Mouse (Mus musculus) v-Abl transformed pro-B cells (cell line): Measurements from ENCODE around the gene Tmco3.

Experiments used
- in situ Hi-C, 2 experiments: fragments of 400-800 bp; cut with MboI; formaldehyde crosslinking; loops; one replicate each; pipeline ENCODE4 v1.15.1; 2025; ENCODE audit not compliant: unreplicated experiment in 2 of 2

Tmco3 gene

DNA sequence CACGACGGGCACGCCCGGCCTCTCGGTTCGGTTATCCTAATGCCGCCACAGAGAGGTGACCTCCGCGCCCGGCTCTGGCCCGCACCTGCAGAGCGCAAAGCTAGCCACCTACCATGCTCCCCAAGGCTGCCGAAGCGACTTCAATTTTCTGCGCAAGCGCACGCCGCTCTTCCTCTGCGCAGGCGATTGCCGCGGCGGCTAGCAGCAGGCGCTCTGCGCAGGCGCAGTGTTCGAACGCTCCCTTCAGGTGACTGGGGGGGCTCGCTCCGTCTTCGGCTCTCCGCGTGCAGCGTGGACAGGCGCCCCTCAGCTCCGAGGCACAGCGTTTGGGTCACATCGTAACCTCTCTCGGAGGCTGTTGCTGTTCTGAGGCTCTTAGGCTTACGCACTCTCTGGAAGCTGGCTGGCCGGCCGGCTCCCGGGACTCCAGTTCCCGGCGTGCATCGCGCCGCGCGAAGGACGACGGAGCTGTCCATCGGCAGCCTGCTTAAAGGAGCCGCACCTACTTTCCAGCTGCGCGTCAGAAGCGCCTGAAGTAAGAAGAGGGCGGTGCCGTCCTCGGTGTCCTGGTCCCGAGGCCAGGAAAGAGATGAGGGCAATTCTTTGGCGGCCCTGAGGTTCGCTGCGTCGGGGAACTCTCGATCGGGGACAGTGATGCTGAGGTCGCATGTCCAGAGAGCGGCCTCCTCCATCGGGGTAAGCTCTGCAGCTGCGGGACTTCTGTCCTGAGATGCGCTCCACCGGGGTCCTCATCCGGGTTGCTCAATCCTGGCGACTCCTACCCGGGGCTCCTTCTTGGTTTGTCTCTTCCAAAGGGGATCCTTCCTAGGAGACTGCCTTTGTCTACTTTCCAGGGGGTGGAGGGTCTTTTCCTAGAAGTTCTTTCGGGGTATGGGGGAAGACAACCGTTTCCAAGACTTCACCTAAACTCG, at the start of gene Tmco3, which contains the start of gene Dcun1d2:
Gene Tmco3 (plus strand): TSS at position 499 of the 932 bp plus-strand sequence.
Gene Dcun1d2 (minus strand): TSS at position 440 of the 932 bp plus-strand sequence.
- in situ Hi-C loops, result loop anchor here in 1 of 2 experiments (5.0 kb wide), 1 partner anchor 76 kb away; no protein-coding TSS in a partner anchor

DNA sequence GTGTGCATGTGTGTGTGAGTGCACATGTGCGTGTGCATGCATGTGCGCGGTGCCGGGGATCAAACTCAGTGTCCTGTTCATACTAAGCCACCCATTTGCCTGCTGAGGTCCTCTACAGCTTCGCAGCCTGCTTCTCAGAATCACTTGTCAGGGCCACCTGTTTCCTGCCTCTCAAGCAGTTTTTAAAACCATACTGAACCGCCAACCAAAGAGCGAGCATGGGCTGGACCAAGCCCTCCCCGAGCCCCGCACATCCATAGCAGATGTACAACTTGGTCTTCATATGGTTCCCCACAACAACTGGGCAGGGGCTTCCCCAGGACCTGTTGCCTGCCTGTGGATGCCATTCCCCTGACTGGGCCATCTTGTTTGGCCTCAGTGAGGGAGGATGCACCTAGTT, 47.9 kb upstream of the Tmco3 start:
- in situ Hi-C loops, result no loop called here

DNA sequence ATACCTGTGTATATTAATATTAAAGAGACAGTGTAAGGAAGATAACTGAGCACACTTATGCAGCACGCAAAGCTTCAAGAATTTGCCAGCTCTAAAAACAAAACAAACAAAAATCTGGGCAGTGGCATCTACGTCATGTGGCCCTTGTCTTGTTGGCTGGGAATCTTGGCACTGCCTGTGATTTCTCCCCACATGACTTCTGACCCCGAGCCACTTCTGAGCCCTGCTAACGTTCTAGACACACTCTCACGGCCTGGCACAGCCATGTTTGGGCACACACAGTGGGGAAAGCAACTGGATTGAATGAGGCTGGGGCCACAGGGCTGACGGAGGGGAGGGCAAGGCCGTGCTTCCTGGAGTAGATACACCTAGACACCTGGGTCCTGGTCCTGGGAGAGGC, 47.3 kb upstream of the Tmco3 start:
- in situ Hi-C loops, result no loop called here

GRCm38 (mm10) chr8:13242985-13243870, 44.8 kb upstream of the Tmco3 start:
- in situ Hi-C loops, result no loop called here

DNA sequence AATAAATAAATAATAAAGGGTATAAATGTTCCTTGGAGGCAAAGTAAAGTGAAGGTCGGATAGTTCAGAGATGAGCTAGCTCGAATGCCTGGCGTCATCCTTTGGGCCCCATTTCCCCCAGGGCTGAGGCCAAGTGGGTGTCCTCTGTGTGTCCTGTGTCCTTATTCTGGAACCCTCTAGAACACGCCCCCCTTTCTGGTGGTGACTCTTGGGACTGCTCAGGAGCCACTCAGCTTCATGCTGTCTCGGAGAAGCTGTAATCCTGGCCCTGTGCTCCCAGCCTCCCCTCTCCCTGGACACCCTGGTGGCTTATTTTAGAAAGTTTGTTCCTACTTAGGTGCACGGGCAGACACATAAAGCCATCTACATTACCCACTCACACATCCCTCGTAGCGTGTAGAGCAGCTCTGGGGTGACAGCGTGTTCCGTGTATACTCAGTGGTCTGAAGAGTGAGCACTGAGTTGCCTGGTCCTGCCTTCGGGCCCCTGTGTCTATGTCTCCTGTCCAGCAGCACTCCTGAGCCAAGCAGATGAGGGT, 43.6 kb upstream of the Tmco3 start:
- in situ Hi-C loops, result no loop called here

DNA sequence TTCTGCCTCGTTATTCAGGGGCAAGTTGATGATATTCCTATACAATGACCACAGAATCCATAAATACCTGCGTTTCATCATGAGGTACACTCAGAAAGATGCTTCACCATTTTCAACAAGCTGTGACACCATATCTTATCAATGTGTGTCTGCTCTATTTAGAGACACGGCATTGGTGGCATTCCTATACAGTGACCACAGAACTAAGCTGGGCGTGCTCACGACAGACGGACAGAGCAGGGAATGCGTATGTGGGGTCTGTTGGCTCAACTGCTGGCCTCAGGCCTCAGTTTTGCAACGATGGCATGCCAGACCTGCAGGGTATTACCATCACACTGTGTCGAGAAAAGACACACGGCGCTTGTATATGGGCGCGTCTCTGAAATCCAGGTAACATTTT, 35.2 kb upstream of the Tmco3 start:
- in situ Hi-C loops, result loop anchor here (5.0 to 25.0 kb wide), 4 partner anchors 36 to 358 kb away; no protein-coding TSS in a partner anchor

- in situ Hi-C loops, result loop anchor here (5.0 to 25.0 kb wide), 4 partner anchors 36 to 359 kb away; no protein-coding TSS in a partner anchor
Measured at GRCm38 (mm10) chr8:13253413-13253812, 34.6 kb upstream of the Tmco3 start.

- in situ Hi-C loops, result loop anchor here (5.0 to 25.0 kb wide), 4 partner anchors 37 to 359 kb away; no protein-coding TSS in a partner anchor
Measured at GRCm38 (mm10) chr8:13254019-13254418, 34.0 kb upstream of the Tmco3 start, which contains the start of gene Adprhl1. Gene Adprhl1 (minus strand): TSS chr8:13254162.

DNA sequence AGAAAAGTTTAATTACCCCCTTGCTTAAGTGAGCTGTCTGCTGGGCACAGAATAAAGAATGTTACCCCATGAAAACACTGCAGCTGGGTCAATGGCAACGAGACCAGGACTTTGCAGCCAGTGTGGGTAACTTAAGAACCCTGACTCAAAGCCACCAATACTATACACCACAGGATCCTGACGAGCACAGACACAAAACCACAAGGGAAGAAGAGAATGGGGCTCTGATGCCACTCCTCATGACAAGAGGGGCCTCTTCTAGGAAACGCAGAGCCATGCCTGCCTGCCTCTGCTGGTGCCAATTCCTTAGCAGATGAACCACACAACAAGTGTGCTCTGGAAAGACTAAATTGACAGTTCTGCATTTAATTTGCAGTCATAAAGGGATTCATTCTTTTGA, 24.6 kb upstream of the Tmco3 start:
- in situ Hi-C loops, result loop anchor here (5.0 to 25.0 kb wide), 3 partner anchors 126 to 369 kb away; no protein-coding TSS in a partner anchor

GRCm38 (mm10) chr8:13267566-13267965, 20.4 kb upstream of the Tmco3 start:
- in situ Hi-C loops, result loop anchor here (10.0 to 25.0 kb wide), 2 partner anchors 130 to 373 kb away; no protein-coding TSS in a partner anchor

DNA sequence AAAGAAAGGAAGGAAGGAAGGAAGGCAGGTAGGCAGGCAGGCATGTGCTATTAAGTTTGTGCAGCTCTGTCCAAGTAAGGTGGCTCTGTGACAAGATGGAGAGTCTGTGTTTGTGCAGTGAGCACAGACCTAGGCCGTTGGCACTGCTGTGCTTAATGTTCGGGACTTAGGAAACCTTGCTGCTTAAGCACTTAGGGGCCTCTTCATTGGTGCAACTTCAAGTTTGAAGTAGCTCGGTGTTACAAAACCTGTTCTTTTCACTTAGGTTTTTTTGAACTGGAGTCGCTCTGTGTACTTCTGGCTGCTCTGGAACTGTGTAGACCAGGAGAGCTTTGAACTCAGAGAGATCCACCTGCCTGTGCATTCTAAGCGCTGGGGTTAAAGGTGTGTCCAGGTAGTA, 15.2 kb upstream of the Tmco3 start:
- in situ Hi-C loops, result loop anchor here in 1 of 2 experiments (25.0 kb wide), 1 partner anchor 136 kb away; no protein-coding TSS in a partner anchor

DNA sequence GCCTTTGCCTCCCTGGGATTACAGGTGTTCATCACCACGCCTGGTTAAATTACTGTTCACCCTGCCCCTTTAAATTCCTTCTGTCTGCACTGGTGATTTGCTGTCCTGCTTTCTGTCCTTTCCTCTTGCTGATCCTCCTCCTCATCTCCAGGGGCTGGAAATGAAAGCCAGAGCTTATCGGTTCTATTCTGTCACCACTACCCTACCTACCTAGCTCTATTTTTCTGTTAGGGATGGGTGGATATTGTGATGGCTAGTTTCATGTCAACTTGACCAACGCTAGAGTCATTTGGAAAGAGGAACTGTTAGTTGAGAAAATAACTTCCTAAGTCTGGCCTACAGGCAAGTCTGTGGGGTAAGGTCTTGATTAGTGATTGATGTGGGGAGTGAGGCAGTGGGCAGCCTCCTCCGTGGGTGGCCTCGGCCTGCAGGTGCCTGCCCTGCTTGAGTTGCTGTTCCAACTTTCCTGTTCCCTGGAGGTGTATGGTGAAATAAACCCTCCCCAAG, 11.0 kb upstream of the Tmco3 start:
- in situ Hi-C loops, result no loop called here

DNA sequence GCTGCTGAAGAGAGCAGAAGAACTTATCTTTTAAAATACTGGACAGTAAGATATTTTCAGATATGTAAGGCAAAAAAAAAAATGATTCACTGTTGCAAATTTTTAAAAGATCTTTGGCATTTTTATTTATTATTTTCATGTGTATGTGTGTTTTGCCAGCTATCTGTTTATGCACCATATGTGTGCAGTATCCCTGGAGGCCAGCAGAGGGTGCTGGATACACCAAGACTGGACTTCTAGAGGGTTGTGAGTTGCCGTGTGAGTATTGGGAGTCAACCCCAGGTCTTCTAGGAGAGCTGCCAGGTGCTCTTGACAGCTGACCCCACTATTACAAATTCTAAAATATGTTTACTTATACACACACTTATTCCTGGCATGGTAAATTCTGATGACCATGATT, 4.8 kb upstream of the Tmco3 start:
- in situ Hi-C loops, result no loop called here

- in situ Hi-C loops, result loop anchor here in 1 of 2 experiments (5.0 kb wide), 1 partner anchor 75 kb away; no protein-coding TSS in a partner anchor
Measured at GRCm38 (mm10) chr8:13287304-13287691, 692 bp upstream of the Tmco3 start.

GRCm38 (mm10) chr8:13288646-13289045, 656 bp downstream of the Tmco3 start:
- in situ Hi-C loops, result loop anchor here in 1 of 2 experiments (5.0 kb wide), 1 partner anchor 76 kb away; no protein-coding TSS in a partner anchor

DNA sequence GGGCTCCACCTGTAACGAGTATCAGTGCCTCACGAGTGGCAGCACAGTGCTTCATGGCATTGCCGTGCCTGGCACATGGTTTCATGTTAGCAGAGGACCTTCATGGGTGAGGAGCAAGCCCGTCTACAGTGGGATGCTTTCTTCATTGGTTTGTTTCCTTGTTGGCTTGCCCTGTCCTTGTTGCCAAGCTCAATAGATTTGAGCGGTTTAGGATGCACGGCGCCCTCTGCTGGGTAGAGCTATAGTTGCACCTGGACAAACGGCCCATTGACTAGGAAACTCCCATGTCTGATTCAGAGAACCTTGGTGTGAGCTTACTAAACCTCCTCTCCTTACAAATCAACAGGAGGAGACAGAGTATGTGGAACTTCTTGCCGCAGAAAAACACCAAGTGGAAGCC, 4.4 kb downstream of the Tmco3 start:
- in situ Hi-C loops, result loop anchor here (5.0 to 10.0 kb wide), 2 partner anchors 315 to 398 kb away; no protein-coding TSS in a partner anchor

DNA sequence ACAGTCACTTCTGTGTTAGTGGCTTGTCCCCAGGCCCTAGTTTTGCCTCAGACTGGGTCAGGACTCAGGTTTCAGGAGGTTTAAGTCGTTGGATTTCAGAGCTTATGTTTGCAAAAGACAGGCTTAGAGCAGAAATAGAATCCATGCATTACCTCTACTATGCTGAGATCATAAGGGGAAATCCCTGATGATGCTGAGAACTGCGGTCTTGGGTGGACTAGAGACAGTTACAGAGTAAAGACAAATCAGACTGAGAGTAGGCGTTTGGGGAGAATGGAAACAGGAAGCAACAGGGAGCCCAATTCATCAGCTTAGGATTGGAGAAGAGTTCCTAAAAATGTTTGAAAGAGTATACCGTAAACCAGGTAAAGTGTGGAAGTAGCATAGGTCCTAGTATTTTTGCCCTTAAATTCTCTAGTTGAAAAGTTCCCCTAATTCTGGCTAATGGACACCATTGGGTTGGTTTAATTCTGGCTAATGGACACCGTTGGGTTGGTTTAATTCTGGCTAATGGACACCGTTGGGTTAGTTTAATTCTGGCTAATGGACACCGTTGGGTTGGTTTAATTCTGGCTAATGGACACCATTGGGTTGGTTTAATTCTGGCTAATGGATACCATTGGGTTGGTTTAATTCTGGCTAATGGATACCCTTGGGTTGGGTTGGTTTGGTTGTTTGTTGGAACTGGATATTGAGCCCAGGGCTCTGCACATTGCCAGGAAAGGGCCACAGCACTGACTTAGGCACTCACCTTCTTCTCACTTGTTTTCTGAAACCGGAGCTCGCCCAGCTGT, 5.9 kb downstream of the Tmco3 start:
- in situ Hi-C loops, result loop anchor here (5.0 to 10.0 kb wide), 2 partner anchors 317 to 399 kb away; no protein-coding TSS in a partner anchor

DNA sequence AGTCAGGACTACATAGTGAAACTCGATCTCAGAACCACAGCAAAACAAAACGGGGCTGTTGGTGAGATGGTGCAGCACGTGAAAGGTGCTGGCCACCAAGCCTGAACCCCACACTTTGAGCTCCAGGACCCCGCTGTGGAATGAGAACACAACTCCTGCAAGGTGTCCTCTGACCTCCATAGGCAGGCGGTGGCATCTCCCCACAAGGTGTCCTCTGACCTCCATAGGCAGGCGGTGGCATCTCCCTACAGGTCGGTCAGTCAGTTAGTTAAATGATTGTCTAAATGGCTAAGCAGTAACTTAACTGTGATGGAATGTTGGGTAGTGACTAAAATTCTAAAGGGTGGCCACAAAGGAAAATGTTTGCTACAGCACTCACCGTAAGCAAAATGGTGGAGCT, 11.6 kb downstream of the Tmco3 start:
- in situ Hi-C loops, result loop anchor here in 1 of 2 experiments (10.0 kb wide), 1 partner anchor 405 kb away; no protein-coding TSS in a partner anchor

GRCm38 (mm10) chr8:13301036-13301435, 13.0 kb downstream of the Tmco3 start:
- in situ Hi-C loops, result no loop called here
